Mouse (Mus musculus) lung, adult 2 months (tissue): ENCODE measurements around the gene Slc17a3.

ENCODE experiments used
- CTCF ChIP-seq: fragments of 200-500 bp; IDR thresholded peaks from 2 replicates; pipeline ENCODE4 v1.5.1; 2011; ENCODE audit warnings: mild to moderate bottlenecking, low read length, control low read depth; ENCODE audit not compliant: insufficient read depth
- POLR2A ChIP-seq: fragments of 200-500 bp; IDR thresholded peaks from 2 replicates; pipeline ENCODE4 v1.6.1; 2011; ENCODE audit warnings: low read depth, mild to moderate bottlenecking, control low read depth, low read length, borderline replicate concordance; ENCODE audit errors: extremely low read depth

DNA sequence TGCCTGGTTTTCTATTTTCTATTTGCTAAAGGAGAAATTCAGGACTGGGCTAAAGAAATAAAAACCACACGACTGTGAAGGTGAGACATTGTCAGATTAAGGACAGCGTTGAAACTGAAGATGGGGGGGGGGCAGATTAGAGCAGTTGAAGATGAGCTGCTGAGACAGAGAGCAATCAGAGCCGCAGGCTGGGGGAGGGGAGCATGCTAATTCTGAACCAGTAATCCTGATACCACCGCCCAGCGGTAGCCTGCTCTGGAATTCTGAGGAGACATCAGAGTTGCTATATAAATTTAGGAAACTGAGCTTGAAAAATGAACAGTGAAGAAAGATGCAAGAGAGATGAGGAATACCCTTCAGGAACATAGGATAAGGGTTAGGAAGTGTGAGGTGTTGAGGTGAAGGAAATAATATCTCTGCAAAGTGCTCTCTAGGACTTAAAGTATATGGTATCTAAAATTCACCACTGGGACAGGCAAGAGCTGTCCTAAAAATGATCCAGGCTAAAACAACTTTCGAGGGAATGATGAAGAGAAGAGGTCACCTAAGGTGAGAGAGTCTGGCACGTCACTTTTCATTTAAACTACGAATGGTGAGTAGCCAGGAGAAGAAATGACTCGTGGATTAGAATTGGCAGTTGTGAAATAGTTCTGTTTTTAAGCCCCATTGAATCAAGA lies 53.5 kb downstream of the Slc17a3 start:
- TF ChIP-seq POLR2A (no peak), CTCF (no peak)
